Mouse (Mus musculus): ENCODE measurements around the gene Tmem178.

Gene Tmem178

GRCm38 (mm10) chr17:80982412-80982787 lies 38.0 kb downstream of the Tmem178 start:
- ATAC-seq (ENCODE audit: insufficient number of reproducible peaks, low FRiP score, low TSS enrichment): peak; percentile 95

DNA sequence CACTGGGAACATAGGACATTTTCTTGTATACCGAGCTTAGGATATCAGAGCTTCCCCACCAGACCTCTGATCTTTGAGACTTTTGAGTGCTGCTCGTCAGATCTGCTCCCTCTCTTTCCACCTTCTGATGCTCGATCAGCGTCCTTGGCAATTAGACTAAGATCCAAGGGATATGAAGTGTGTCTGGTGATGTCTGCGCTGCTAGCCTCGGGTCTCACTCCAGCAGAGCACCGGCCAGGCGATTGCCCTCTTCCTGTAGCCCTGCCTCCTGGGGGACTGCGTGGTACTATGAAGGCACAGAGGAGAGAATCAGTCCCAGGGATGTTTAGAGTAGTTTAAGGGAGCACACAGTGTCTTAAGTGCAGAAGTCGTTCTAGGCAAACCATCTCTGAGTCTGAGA lies 38.5 kb downstream of the Tmem178 start:
- ATAC-seq (ENCODE audit: insufficient number of reproducible peaks, low FRiP score, low TSS enrichment): peak; percentile 18; the same call in 1 of the 2 replicates

DNA sequence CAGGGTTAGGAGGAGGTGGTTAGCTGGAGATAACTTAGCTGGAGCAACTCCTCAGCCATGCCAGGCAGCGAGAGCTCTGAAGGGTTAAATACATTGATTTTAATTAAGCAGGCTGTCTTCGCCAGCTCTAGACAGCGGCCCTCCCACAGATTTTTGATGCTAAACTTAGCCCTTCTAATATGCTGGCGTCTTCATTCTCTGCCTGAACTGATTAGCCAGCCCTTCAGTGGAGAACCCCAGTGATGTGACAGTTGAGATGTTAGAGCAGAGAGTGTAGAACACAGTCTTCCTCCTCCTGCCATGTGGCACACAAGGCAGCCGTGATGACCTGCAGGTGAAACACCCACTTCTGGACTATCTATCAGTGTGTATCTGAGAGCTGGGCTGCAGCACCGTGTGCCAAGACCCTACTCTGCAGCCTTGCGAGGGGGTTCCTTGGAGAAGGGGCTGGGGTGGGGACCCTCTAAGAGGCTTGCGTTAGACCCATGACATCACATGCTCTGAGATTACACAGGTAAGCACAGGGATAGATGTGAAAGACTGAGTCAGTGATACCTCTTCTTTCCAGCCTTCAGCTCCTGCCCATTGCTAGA lies 47.2 kb downstream of the Tmem178 start:
- ATAC-seq (ENCODE audit: insufficient number of reproducible peaks, low FRiP score, low TSS enrichment): peak; percentile 56; the same call in 1 of the 2 replicates

DNA sequence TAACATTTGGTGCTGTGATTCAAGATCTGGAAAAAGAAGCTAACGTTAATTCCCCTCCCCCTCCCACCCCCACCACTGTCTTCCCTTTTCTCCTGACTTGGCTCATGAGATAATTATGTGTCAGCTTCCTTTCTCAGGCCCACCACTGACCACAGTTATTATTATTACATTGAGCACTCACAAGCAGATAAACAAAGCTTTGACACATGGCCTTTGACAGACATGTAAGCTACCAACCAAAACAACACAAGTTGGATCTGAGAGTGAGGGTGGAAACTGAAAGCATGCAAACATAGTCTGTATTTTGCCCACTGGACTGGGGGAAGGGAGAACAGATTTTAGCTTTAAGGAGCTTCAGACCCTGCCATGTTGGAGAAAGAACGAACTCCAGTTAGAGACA lies 52.8 kb downstream of the Tmem178 start:
- no peak for ATAC-seq (ENCODE audit: insufficient number of reproducible peaks, low FRiP score, low TSS enrichment)

DNA sequence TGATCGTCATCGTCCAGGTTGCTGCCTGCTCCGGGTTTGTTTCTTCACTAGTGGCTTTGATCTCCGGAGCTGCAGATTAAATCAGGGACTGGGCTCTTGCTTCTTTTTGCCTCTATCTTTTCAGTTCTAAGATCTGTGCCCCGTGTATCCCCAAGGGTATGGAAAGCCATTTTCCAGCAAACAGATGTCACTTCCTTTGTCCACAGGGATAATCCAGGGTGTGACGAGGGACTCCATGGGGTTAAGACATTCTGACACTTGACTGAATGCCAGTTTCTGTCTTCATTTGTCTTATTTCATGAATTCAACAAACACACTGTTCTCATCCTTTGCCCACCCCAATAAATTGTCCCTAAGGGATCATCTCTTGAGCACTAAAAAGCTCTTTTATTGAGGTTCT lies 54.5 kb downstream of the Tmem178 start:
- ATAC-seq (ENCODE audit: insufficient number of reproducible peaks, low FRiP score, low TSS enrichment): no peak

- ATAC-seq (ENCODE audit: insufficient number of reproducible peaks, low FRiP score, low TSS enrichment): no peak
These were observed 56.6 kb downstream of the Tmem178 start for GRCm38 (mm10) chr17:81001010-81001409.

DNA sequence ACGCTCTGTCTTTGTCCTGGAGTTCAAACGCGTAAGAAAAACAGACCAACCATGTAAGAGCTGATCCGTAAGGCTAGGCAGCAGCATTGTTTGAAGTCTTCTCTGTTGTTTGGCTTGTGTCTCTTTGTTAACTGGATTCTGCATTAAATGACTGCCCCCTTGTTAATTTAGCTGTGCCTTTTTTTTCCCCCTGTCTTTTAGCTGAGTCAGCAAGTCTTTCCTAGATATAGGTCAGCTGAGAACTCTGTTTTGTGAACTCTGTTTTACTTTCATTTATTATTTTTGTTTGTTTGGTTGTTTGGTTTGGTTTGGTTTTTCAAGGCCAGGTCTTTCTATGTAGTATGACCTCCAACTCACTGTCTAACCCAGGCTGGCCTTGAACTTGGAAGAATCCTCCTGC lies 57.2 kb downstream of the Tmem178 start:
- no peak for ATAC-seq (ENCODE audit: insufficient number of reproducible peaks, low FRiP score, low TSS enrichment)

DNA sequence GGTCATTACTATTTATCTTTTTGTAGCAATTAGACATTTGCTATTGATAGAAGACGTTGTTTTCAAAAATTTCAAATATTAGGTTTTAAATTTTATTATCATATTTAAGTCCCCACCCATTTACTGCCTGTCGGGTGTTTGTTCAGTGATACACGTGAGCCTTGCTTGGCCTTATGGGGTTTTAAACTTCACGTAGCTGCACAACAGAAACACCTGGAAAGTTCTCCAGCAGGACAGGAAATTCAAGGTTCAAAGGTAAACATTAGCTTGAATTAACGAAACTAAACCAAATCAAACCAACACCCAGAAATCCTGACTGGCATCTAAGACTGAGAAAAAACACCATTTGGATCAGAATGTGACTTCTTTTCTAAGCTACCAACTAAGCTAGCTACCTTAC lies 57.7 kb downstream of the Tmem178 start:
- no peak for ATAC-seq (ENCODE audit: insufficient number of reproducible peaks, low FRiP score, low TSS enrichment)

DNA sequence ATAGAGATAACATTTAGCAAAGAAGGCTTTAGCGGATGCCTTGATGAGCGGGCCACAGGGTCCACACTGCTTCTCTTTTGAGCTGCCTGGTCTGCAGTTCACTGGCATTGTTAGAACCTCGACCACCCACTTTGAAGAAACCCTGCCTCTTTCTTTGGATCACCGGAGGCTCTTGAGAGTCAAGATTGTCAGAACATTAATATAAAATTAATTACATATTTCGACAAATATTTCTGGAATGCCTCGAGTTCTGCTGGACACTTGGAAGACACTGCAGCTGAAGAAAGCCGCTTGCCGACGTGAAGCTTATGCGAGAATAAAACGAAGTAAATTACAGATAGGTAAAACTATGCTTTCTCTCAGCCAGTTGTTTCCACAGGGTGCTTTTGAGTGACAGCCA lies 60.0 kb downstream of the Tmem178 start:
- ATAC-seq (ENCODE audit: insufficient number of reproducible peaks, low FRiP score, low TSS enrichment): no peak

DNA sequence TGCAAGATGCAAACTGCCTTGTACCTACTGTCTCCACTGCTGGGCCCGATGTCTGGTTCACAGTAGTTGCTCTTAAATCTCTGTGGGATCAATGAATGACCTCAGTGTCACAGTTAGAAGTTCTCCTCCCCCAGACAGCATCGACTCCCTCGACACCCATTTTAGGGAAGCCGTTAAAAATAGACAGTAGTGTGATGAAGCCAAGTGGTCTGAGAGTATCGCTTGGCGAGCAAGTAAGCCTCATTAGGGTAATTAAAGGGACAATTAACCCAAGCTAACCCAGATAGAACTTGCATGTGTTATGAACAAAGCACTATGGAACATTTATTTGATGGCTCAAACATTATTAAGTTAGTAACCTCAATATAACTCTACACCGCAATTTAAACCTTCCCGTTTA lies 60.9 kb downstream of the Tmem178 start:
- ATAC-seq (ENCODE audit: insufficient number of reproducible peaks, low FRiP score, low TSS enrichment): no peak

- no peak for ATAC-seq (ENCODE audit: insufficient number of reproducible peaks, low FRiP score, low TSS enrichment)
These were observed 64.7 kb downstream of the Tmem178 start for GRCm38 (mm10) chr17:81009112-81009511.

- ATAC-seq (ENCODE audit: insufficient number of reproducible peaks, low FRiP score, low TSS enrichment): no peak
These were observed 65.8 kb downstream of the Tmem178 start for GRCm38 (mm10) chr17:81010199-81010598.

- 0 out of 2 replicates have a peak, but pooled peaks have one; percentile 49 for ATAC-seq (ENCODE audit: insufficient number of reproducible peaks, low FRiP score, low TSS enrichment)
These were observed 66.6 kb downstream of the Tmem178 start for GRCm38 (mm10) chr17:81010844-81011685.

DNA sequence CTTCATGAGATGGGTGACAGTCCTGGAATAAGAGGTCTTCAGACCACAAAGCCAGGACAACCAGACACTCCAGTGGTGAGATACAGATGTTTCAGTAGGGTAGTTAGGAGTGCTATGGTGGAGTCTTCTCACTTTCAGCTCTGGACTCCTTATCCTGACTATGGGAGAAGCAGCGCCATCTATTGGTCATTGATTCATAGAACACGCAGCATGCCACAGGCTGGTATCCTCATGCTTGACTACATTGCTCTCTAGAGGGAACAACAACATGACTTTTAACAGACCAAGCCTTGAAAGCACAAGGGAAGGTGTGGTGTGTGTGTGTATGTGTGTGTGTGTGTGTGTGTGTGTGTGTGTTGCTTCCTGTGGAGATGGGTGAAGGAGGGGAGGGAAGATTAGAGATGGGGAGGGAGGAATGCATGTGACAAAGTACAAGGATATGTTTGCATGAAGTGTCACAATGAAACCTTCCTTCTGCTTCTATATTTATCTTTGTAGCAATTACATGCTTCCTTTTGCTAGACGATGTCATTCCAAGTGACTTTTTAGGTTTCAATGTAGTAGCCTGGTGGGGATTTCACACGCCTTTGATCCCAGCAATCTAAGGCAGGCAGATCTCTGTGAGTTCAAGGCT lies 71.5 kb downstream of the Tmem178 start:
- ATAC-seq (ENCODE audit: insufficient number of reproducible peaks, low FRiP score, low TSS enrichment): peak; percentile 65

- ATAC-seq (ENCODE audit: insufficient number of reproducible peaks, low FRiP score, low TSS enrichment): peak; percentile 22; the same call in 1 of the 2 replicates
These were observed 72.7 kb downstream of the Tmem178 start for GRCm38 (mm10) chr17:81017132-81017531.

- no peak for ATAC-seq (ENCODE audit: insufficient number of reproducible peaks, low FRiP score, low TSS enrichment)
These were observed 82.9 kb downstream of the Tmem178 start for GRCm38 (mm10) chr17:81027331-81027730.

DNA sequence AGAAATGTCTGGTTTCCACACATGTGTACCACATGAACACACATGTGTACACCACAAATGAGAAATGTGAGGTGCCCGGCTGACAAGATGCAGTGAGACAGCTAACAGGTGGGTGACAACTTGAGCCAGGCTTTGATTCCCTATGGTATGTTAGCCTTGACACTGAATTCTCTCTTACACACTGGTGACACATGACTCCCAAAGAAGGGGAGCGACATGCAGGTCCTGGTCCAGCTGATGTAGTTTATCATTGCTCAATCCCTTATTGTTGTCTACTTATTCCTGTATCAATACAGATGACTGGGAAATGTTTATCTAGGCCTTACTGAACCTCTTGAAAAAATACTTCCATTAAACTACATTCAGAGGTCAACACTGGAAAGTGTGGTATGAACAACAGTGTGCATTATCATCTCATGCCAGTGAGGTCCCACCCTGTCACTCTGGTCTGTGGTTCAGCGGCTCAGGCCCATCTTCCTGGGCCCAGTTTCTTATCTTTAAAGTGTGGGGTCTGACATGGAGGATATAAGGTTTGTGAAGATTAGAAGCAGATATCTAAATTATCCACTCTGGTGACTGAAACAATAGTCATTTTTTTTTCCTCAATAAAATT lies 87.5 kb downstream of the Tmem178 start:
- no peak for ATAC-seq (ENCODE audit: insufficient number of reproducible peaks, low FRiP score, low TSS enrichment)

GRCm38 (mm10) chr17:81032957-81033356 lies 88.5 kb downstream of the Tmem178 start:
- ATAC-seq (ENCODE audit: insufficient number of reproducible peaks, low FRiP score, low TSS enrichment): no peak

DNA sequence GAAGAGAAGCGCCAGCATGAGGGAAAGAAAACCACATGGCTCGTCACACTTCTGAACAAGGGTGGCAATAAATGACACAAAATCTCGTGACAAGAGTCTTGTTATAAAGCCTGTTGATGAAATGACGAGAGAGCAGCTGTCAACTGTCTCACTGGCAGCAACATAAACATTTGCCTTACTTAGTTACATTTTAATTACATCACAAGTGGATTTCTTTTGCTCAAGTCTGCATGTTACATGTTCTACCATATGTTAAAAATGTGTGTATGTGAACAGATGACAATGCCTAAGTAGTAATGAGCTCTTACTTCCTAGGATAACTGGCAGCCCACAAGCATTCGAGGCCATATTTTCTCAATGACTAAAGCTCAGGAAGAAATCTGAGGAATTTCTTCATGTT lies 90.9 kb downstream of the Tmem178 start:
- ATAC-seq (ENCODE audit: insufficient number of reproducible peaks, low FRiP score, low TSS enrichment): no peak

- ATAC-seq (ENCODE audit: insufficient number of reproducible peaks, low FRiP score, low TSS enrichment): no peak
These were observed 94.4 kb downstream of the Tmem178 start for GRCm38 (mm10) chr17:81038707-81039408.
